ENCODE assay signal across 13 mouse cellular contexts in the genomic region with DNA sequence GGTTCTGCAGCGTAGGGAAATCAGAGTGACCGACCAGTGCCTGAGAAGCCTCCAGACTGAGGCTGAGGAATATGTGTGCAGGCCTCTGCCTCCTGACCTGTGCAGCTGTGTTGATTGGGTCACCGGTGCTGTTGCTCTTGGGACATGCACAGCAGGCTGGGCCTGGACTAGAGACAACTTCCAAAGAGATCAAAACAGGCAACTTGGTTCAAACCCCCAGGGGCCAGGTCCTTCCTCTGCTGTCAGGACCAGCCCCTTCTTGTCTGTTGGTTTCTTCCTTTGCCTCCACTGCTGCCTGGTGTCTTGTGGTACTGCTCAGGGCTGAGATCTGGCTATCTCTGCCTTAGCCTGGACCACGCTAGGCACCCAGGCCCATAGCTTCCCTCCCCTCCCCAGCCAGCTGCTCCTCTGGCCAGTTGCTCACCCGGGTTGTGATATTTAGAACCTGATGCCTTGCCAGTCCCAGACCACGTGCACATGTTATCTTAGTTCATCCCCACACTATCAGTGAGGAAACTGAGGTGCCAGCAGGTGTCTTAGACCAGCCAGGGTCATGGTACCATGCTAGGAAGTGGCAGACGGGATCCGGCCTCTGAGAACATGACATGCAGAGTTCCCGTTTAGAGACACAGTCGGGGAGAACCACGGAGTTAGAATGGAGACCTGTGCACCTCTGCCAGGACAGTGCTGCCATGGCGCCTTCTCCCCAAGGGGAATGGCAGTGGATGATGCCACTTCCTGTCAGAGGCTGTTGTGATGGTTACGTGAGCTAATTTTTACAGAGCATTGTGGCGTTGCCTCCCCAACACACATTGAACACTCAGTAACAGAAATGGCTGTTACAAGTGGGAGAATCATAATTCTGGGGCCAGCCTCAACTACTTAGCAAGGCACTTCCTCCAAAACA. TPM values are rescaled to one million over a fixed set of nuclear protein-coding genes. Genes with fewer than 3 reads are reported as not detected.
A peak's percentile ranks its signal among the peaks of the same experiment; 100 is the strongest.
DNase-seq lines count a peak whose midpoint lies in the region; ATAC-seq and TF ChIP-seq lines count a peak whose summit lies in the region.
"Had no signal": no experiment of that assay in that cellular context is flagged by ENCODE, and none has a peak within 500 bp of the region (broad histone marks: within the 10 kb centered on the region; RNA-seq: fewer than 3 reads in every experiment).

No protein-coding gene starts in this region.

- no peaks in the 10 kb centered on the region for H3K9me3 ChIP-seq in forebrain, embryonic 10.5 days
- H3K9me3 ChIP-seq in forebrain, embryonic 15.5 days: no peaks in the 10 kb centered on the region
- H3K9me3 ChIP-seq: embryonic facial prominence, embryonic 12.5 days had no signal

- no peak for DNase-seq in forebrain, embryonic 10.5 days (ENCODE audit: extremely low spot score, low spot score)
- peak; percentile 53 for DNase-seq in liver, adult 2 months (ENCODE audit: extremely low read depth, low read depth, low spot score)
- no peak for DNase-seq in liver
- peak; percentile 53 for DNase-seq in induced T-regulatory cell, adult 2 months (ENCODE audit: low read depth)
- no peak for DNase-seq in layer of hippocampus, adult 9-11 months
- DNase-seq: cerebellum, adult 9-11 months; heart, postnatal 14 days; lung, postnatal 14 days; thymus, adult 18-20 months had no signal

- peaks cover 46% of the 10 kb centered on the region; the same call in 1 of the 2 replicates for H3K79me2 ChIP-seq in liver, adult 2 months (ENCODE audit: control insufficient read depth, insufficient read depth, low read length)
- H3K79me2 ChIP-seq in myocyte (ENCODE audit: control insufficient read depth, insufficient read depth): peaks cover 80% of the 10 kb centered on the region

- ATAC-seq in forebrain, embryonic 15.5 days (replicated peaks): no peak
- no peak for ATAC-seq in frontal cortex, adult (ENCODE audit: low TSS enrichment)

- no peak for TF ChIP-seq CTCF in liver, adult 2 months (IDR thresholded peaks at IDR 0.05; ENCODE audit: low read depth, low read length)

- peaks cover 15% of the 10 kb centered on the region for H3K4me1 ChIP-seq in forebrain, embryonic 10.5 days
- peaks cover 7% of the 10 kb centered on the region for H3K4me1 ChIP-seq in forebrain, embryonic 15.5 days
- H3K4me1 ChIP-seq in liver, adult 2 months (ENCODE audit: control insufficient read depth, insufficient read depth, low read length): peaks cover 32% of the 10 kb centered on the region

- H3K4me3 ChIP-seq in forebrain, embryonic 10.5 days: no peak overlapping the region
- H3K4me3 ChIP-seq in forebrain, embryonic 15.5 days: no peak overlapping the region
- H3K4me3 ChIP-seq in liver, adult 2 months (ENCODE audit: insufficient read depth, low read depth, low read length): no peak overlapping the region
- H3K4me3 ChIP-seq in myocyte: no peak overlapping the region
- H3K4me3 ChIP-seq: embryonic facial prominence, embryonic 12.5 days had no signal

- H3K4me2 ChIP-seq in forebrain, embryonic 15.5 days (replicated peaks): no peak overlapping the region
- H3K4me2 ChIP-seq in myocyte (ENCODE audit: low read depth): peak overlapping the region; percentile 18
- H3K4me2 ChIP-seq: embryonic facial prominence, embryonic 12.5 days had no signal

- no peak overlapping the region for H3K9ac ChIP-seq in forebrain, embryonic 15.5 days (replicated peaks)
- no peak overlapping the region for H3K9ac ChIP-seq in liver, adult 2 months (ENCODE audit: low read depth, low read length)
- H3K9ac ChIP-seq: embryonic facial prominence, embryonic 12.5 days had no signal

- TF ChIP-seq POLR2A in liver, adult 2 months (IDR thresholded peaks at IDR 0.05; ENCODE audit: extremely low read depth, insufficient read depth, low read length): no peak
- TF ChIP-seq POLR2A in myocyte (IDR thresholded peaks at IDR 0.05; ENCODE audit: insufficient read length, low read depth): no peak

- H3K27ac ChIP-seq in forebrain, embryonic 10.5 days: 0 out of 2 replicates have a peak overlapping the region, but pooled peaks have one; percentile 6
- no peak overlapping the region for H3K27ac ChIP-seq in forebrain, embryonic 15.5 days (replicated peaks)
- 0 out of 2 replicates have a peak overlapping the region, but pooled peaks have one; percentile 4 for H3K27ac ChIP-seq in liver, adult 2 months (replicated peaks; ENCODE audit: insufficient read depth, low read depth, low read length)
- H3K27ac ChIP-seq: embryonic facial prominence, embryonic 12.5 days had no signal

- 92% methylated on average over 14 of the region's 14 CpGs for WGBS in forebrain, embryonic 10.5 days
- 90% methylated on average over 14 of the region's 14 CpGs for WGBS in forebrain, embryonic 15.5 days
- 77% methylated on average over 14 of the region's 14 CpGs for WGBS in liver, adult 2 months

- H3K36me3 ChIP-seq in forebrain, embryonic 10.5 days (replicated peaks): peaks cover 42% of the 10 kb centered on the region
- H3K36me3 ChIP-seq in forebrain, embryonic 15.5 days: no peaks in the 10 kb centered on the region
- no peaks in the 10 kb centered on the region for H3K36me3 ChIP-seq in liver, adult 2 months (ENCODE audit: control insufficient read depth, insufficient read depth, low read length)
- no peaks in the 10 kb centered on the region for H3K36me3 ChIP-seq in myocyte (ENCODE audit: control insufficient read depth, insufficient read depth)

- no peaks in the 10 kb centered on the region for H3K27me3 ChIP-seq in forebrain, embryonic 10.5 days (ENCODE audit: poor library complexity, severe bottlenecking)
- no peaks in the 10 kb centered on the region for H3K27me3 ChIP-seq in forebrain, embryonic 15.5 days
- no peaks in the 10 kb centered on the region for H3K27me3 ChIP-seq in liver, adult 2 months (ENCODE audit: control insufficient read depth, insufficient read depth, low read length)
- H3K27me3 ChIP-seq in myocyte (ENCODE audit: control insufficient read depth, insufficient read depth, insufficient read length): no peaks in the 10 kb centered on the region
- H3K27me3 ChIP-seq: embryonic facial prominence, embryonic 12.5 days had no signal

- no peak overlapping the region for H3ac ChIP-seq in myocyte (ENCODE audit: control insufficient read depth, insufficient read length)

TF ChIP-seq in myocyte, 11 proteins besides CTCF, POLR2A, EP300 and RAD21:
- TF ChIP-seq SRF (IDR thresholded peaks at IDR 0.05; ENCODE audit: control insufficient read depth, insufficient read length, low read depth) (no peak), E2F4 (IDR thresholded peaks at IDR 0.05; ENCODE audit: insufficient read depth) (no peak), TCF3 (IDR thresholded peaks at IDR 0.05; ENCODE audit: insufficient read length, low read depth) (peak; percentile 24), MYOD1 (IDR thresholded peaks at IDR 0.05; ENCODE audit: control insufficient read depth in 1 of 3, insufficient read length in 2 of 3, low read depth in 2 of 3) (peak in 2 of 3 experiments; percentile 64 to 77), MYOG (IDR thresholded peaks at IDR 0.05; ENCODE audit: control insufficient read depth in 1 of 3, insufficient read depth in 1 of 3, insufficient read length in 2 of 3, low read depth in 2 of 3) (peak; percentile 55 to 91 (median 81)), CEBPB (IDR thresholded peaks at IDR 0.05; ENCODE audit: insufficient read depth, poor library complexity, severe bottlenecking) (no peak), TCF12 (IDR thresholded peaks at IDR 0.05; ENCODE audit: insufficient read depth, poor library complexity, severe bottlenecking) (peak; percentile 40), USF1 (IDR thresholded peaks at IDR 0.05; ENCODE audit: low read depth) (peak; percentile 41), POLR2AphosphoS2 (IDR thresholded peaks at IDR 0.05; ENCODE audit: insufficient read length, low read depth) (no peak), MAX (IDR thresholded peaks at IDR 0.05; ENCODE audit: low read depth) (no peak), REST (IDR thresholded peaks at IDR 0.05; ENCODE audit: insufficient read depth, insufficient read length) (no peak)
TF ChIP-seq in myocyte: peak in this region for 5.

RNA-seq across cellular contexts. Expression of gene Dnajb12, which starts 6.1 kb away (rescaled TPM):
- polyA plus RNA-seq in forebrain, embryonic 10.5 days (2016; fragmentation: Nextera tagmentation; extraction: Ambion mirVana): 26.2 and 27.9 TPM in 2 replicates
- polyA plus RNA-seq in forebrain, embryonic 15.5 days (2015; fragmentation: Nextera tagmentation; extraction: Ambion mirVana): 16.9 and 17.5 TPM in 2 replicates
- 22.4 and 27.7 TPM in 2 replicates for total RNA-seq in liver, adult 2 months (2014; rRNA removed)
- 47.0 and 56.9 TPM in 2 replicates for polyA plus RNA-seq in liver, adult 2 months (2012; rRNA removed)
- 45.2 TPM for polyA plus RNA-seq in myocyte (2012; fragmentation: generic; extraction: Trizol)

Comparison
In these comparisons a context has a peak if more than half of its experiments do, and no peak if none do; other contexts are left out.
1. DNase-seq: peak in liver, adult 2 months (single experiment) and induced T-regulatory cell, adult 2 months (single experiment); none in forebrain, embryonic 10.5 days (single experiment), liver (single experiment) and layer of hippocampus, adult 9-11 months (single experiment).